Mouse (Mus musculus) layer of hippocampus, adult 18-20 months (tissue): ENCODE data around the gene Edem1. TPM values are rescaled to one million over a fixed set of nuclear protein-coding genes. Genes with fewer than 3 reads are reported as not detected.

ENCODE experiments used
- DNase-seq, 2 experiments: peaks; one replicate each; pipeline ENCODE4 v3.0.0; 2022; ENCODE audit warnings: low spot score in 2 of 2
- long read RNA-seq: library from polyadenylated mRNA; stranded (forward); transcript quantifications from one replicate; pipeline ENCODE4 v2.0.0, GENCODE M21; 2021
- total RNA-seq, 2 experiments: library from RNA; stranded (reverse); gene quantifications; 2 replicates each; pipeline ENCODE4 v1.2.3; 2021

Gene Edem1
- 10 to 100 TPM; 14.6 to 15.6 TPM for total RNA-seq
- long read RNA-seq, full-length matches to known transcripts, result 9 of 16 reads
- long read RNA-seq, partial matches to known transcripts, result 2 of 16 reads
- long read RNA-seq, other reads (novel, unspliced or antisense), result 5 of 16 reads

- DNase-seq, result peak; percentile 91 to 95
Observed at GRCm38 (mm10) chr6:108828234-108828868, at the start of gene Edem1. TSS of gene Edem1 (plus strand) at chr6:108828641.

- no peak for DNase-seq
Observed at GRCm38 (mm10) chr6:108781865-108782264, 46.6 kb upstream of the Edem1 start.

- DNase-seq, result peak; percentile 92 to 97
Observed at GRCm38 (mm10) chr6:108782526-108783183, 45.8 kb upstream of the Edem1 start, which contains the start of gene Arl8b. TSS of gene Arl8b (plus strand) at chr6:108783099.

GRCm38 (mm10) chr6:108783184-108783881 lies 45.1 kb upstream of the Edem1 start:
- DNase-seq, result peak; percentile 12 to 31

- DNase-seq, result no peak
Observed at GRCm38 (mm10) chr6:108784056-108784455, 44.4 kb upstream of the Edem1 start.

- DNase-seq, result no peak
Observed at GRCm38 (mm10) chr6:108784796-108785195, 43.6 kb upstream of the Edem1 start.

- no peak for DNase-seq
Observed at GRCm38 (mm10) chr6:108785551-108785950, 42.9 kb upstream of the Edem1 start.

GRCm38 (mm10) chr6:108791498-108791897 lies 36.9 kb upstream of the Edem1 start:
- no peak for DNase-seq

- no peak for DNase-seq
Observed at GRCm38 (mm10) chr6:108795912-108796311, 32.5 kb upstream of the Edem1 start.

- no peak for DNase-seq
Observed at GRCm38 (mm10) chr6:108796706-108797105, 31.7 kb upstream of the Edem1 start.

GRCm38 (mm10) chr6:108805194-108805593 lies 23.2 kb upstream of the Edem1 start:
- peak in 1 of 2 experiments; percentile 29 for DNase-seq

- DNase-seq, result no peak
Observed at GRCm38 (mm10) chr6:108805871-108806270, 22.6 kb upstream of the Edem1 start.

- no peak for DNase-seq
Observed at GRCm38 (mm10) chr6:108807446-108807845, 21.0 kb upstream of the Edem1 start.

- no peak for DNase-seq
Observed at GRCm38 (mm10) chr6:108808786-108809185, 19.7 kb upstream of the Edem1 start.

- no peak for DNase-seq
Observed at GRCm38 (mm10) chr6:108810237-108810636, 18.2 kb upstream of the Edem1 start.

- no peak for DNase-seq
Observed at GRCm38 (mm10) chr6:108812134-108812533, 16.3 kb upstream of the Edem1 start.

- DNase-seq, result no peak
Observed at GRCm38 (mm10) chr6:108817510-108817909, 10.9 kb upstream of the Edem1 start.

GRCm38 (mm10) chr6:108824816-108825545 lies 3.5 kb upstream of the Edem1 start:
- DNase-seq, result no peak

- no peak for DNase-seq
Observed at GRCm38 (mm10) chr6:108826070-108826469, 2.4 kb upstream of the Edem1 start.

GRCm38 (mm10) chr6:108827336-108827920 lies 1.0 kb upstream of the Edem1 start:
- DNase-seq, result no peak

GRCm38 (mm10) chr6:108828872-108829271 lies 431 bp downstream of the Edem1 start:
- DNase-seq, result peak in 1 of 2 experiments; percentile 30
